Mouse (Mus musculus): ENCODE measurements around the gene Catsperd. TPM values are rescaled to one million over a fixed set of nuclear protein-coding genes. Genes with fewer than 3 reads are reported as not detected.

Catsperd gene
- polyA plus RNA-seq, 1 experiment: 1.2 TPM

Other genes starting within 250 kb of the Catsperd start
- 101 and 153 TPM in 2 replicates for gene Ptprs, start 151.7 kb upstream of the Catsperd start, polyA plus RNA-seq (2012; rRNA removed)
- gene Znrf4, start 115.7 kb upstream of the Catsperd start, polyA plus RNA-seq (2012; rRNA removed): 6.7 and 9.8 TPM in 2 replicates
- gene Gm20219, start 73.8 kb upstream of the Catsperd start, polyA plus RNA-seq (2012; rRNA removed): 8.5 and 8.9 TPM in 2 replicates
- 50.2 and 69.5 TPM in 2 replicates for gene Safb2, start 43.6 kb upstream of the Catsperd start, polyA plus RNA-seq (2012; rRNA removed)
- gene Safb, start 43.3 kb upstream of the Catsperd start, polyA plus RNA-seq (2012; rRNA removed): 55.4 and 98.6 TPM in 2 replicates
- 338 and 383 TPM in 2 replicates for gene 2410015M20Rik, start 18.4 kb upstream of the Catsperd start, polyA plus RNA-seq (2012; rRNA removed)
- gene Rpl36, start 14.7 kb upstream of the Catsperd start, polyA plus RNA-seq (2012; rRNA removed): 2,140 and 2,535 TPM in 2 replicates
- gene Lonp1, start 1.3 kb upstream of the Catsperd start, polyA plus RNA-seq (2012; rRNA removed): 70.3 and 78.0 TPM in 2 replicates
- gene Ranbp3, start 45.2 kb downstream of the Catsperd start, polyA plus RNA-seq (2012; rRNA removed): 63.4 and 68.3 TPM in 2 replicates
- 512 and 651 TPM in 2 replicates for gene Ndufa11, start 89.6 kb downstream of the Catsperd start, polyA plus RNA-seq (2012; rRNA removed)
- gene Vmac, start 89.9 kb downstream of the Catsperd start, polyA plus RNA-seq (2012; rRNA removed): 41.8 and 58.2 TPM in 2 replicates
- 17.9 and 22.6 TPM in 2 replicates for gene Nrtn, start 129.4 kb downstream of the Catsperd start, polyA plus RNA-seq (2012; rRNA removed)
- gene Dus3l, start 136.6 kb downstream of the Catsperd start, polyA plus RNA-seq (2012; rRNA removed): 48.3 and 52.0 TPM in 2 replicates
- gene Prr22, start 142.1 kb downstream of the Catsperd start, polyA plus RNA-seq (2012; rRNA removed): 1.1 and 1.2 TPM in 2 replicates
- gene Rfx2, start 202.9 kb downstream of the Catsperd start, polyA plus RNA-seq (2012; rRNA removed): 11.2 and 13.1 TPM in 2 replicates
- gene Acsbg2, start 246.3 kb downstream of the Catsperd start, polyA plus RNA-seq (2012; rRNA removed): 0.74 and 1.5 TPM in 2 replicates
- 0.23 and 0.38 TPM in 2 replicates for gene 1700061G19Rik, start 247.3 kb downstream of the Catsperd start, polyA plus RNA-seq (2012; rRNA removed)